Mouse (Mus musculus) heart, postnatal 36 days (tissue): Measurements from ENCODE around the gene Gm21943. TPM values are rescaled to one million over a fixed set of nuclear protein-coding genes. Genes with fewer than 3 reads are reported as not detected.
"Not testable (repeated sequence)": the region's sequence is repeated elsewhere in the genome, so short reads cannot be mapped to it uniquely, and the experiment has no call there.

Experiments used
- DNase-seq, 2 experiments: peaks; one replicate each; pipeline ENCODE4 v3.0.0; 2021 to 2022
- intact Hi-C: fragments of 180-260 bp; cut with DNase I; formaldehyde crosslinking; loops from one replicate; pipeline ENCODE4 v1.15.1; 2025
- total RNA-seq, 2 experiments: library from RNA; stranded (reverse); gene quantifications; 2 replicates each; pipeline ENCODE4 v1.2.3; 2021

Gene Gm21943
- total RNA-seq = not detected

- intact Hi-C loops, DNase-seq: not testable (repeated sequence)
These were observed at the start of gene Gm21943 for GRCm38 (mm10) chrY:57533644-57534043. TSS of gene Gm21943 (minus strand) at chrY:57533744.

Other genes starting within 250 kb of the Gm21943 start
- not detected for gene Gm28961, start 172.0 kb upstream of the Gm21943 start, total RNA-seq